Mouse (Mus musculus): ENCODE measurements around the gene Heatr5a. TPM values are rescaled to one million over a fixed set of nuclear protein-coding genes. Genes with fewer than 3 reads are reported as not detected.

Gene Heatr5a
- polyA plus RNA-seq, 1 experiment from 2014 or later: 5.8 TPM

GRCm38 (mm10) chr12:51871446-51872144 lies 99.5 kb downstream of the Heatr5a start:
- Histone ChIP-seq H3K4me1 (no peaks in the 10 kb centered on the region), H3K9me3 (replicated peaks) (no peaks in the 10 kb centered on the region), H3K27ac (replicated peaks) (no peak overlapping the region), H3K27me3 (replicated peaks) (no peaks in the 10 kb centered on the region), H3K4me2 (no peak overlapping the region), H3K4me3 (replicated peaks) (no peak overlapping the region), H3K9ac (replicated peaks) (no peak overlapping the region), H3K36me3 (peaks cover 3% of the 10 kb centered on the region; the same call in 1 of the 2 replicates)
- ATAC-seq (ENCODE audit: low FRiP score): no peak
- 38% methylated on average over 11 of the region's 11 CpGs for WGBS

GRCm38 (mm10) chr12:51869511-51869910 lies 101.6 kb downstream of the Heatr5a start:
- Histone ChIP-seq H3K4me2 (no peak overlapping the region), H3K27ac (replicated peaks) (no peak overlapping the region), H3K27me3 (replicated peaks) (no peaks in the 10 kb centered on the region), H3K9ac (replicated peaks) (no peak overlapping the region), H3K4me1 (peaks cover 11% of the 10 kb centered on the region; the same call in 1 of the 2 replicates), H3K4me3 (replicated peaks) (no peak overlapping the region), H3K9me3 (replicated peaks) (no peaks in the 10 kb centered on the region), H3K36me3 (no peaks in the 10 kb centered on the region)
- no peak for ATAC-seq (ENCODE audit: low FRiP score)
- 77% methylated on average over 3 of the region's 3 CpGs for WGBS

GRCm38 (mm10) chr12:51867076-51867475 lies 104.0 kb downstream of the Heatr5a start:
- H3K27ac ChIP-seq (replicated peaks): no peak overlapping the region
- H3K4me3 ChIP-seq (replicated peaks): no peak overlapping the region
- no peak overlapping the region for H3K4me2 ChIP-seq
- H3K36me3 ChIP-seq: no peaks in the 10 kb centered on the region
- H3K4me1 ChIP-seq: peaks cover 11% of the 10 kb centered on the region; the same call in 1 of the 2 replicates
- no peak for ATAC-seq (ENCODE audit: low FRiP score)
- WGBS: 87% methylated on average over 8 of the region's 8 CpGs
- H3K9ac ChIP-seq (replicated peaks): no peak overlapping the region
- no peaks in the 10 kb centered on the region for H3K27me3 ChIP-seq (replicated peaks)
- no peaks in the 10 kb centered on the region for H3K9me3 ChIP-seq (replicated peaks)

- 67% methylated on average over 13 of the region's 13 CpGs for whole genome bisulfite sequencing
- H3K4me2 ChIP-seq: no peak overlapping the region
- H3K27me3 ChIP-seq (replicated peaks): no peaks in the 10 kb centered on the region
- H3K27ac ChIP-seq (replicated peaks): 0 out of 2 replicates have a peak overlapping the region, but pooled peaks have one; percentile 29
- H3K9ac ChIP-seq (replicated peaks): no peak overlapping the region
- H3K36me3 ChIP-seq: no peaks in the 10 kb centered on the region
- H3K4me3 ChIP-seq (replicated peaks): no peak overlapping the region
- H3K9me3 ChIP-seq (replicated peaks): no peaks in the 10 kb centered on the region
- no peak for ATAC-seq (ENCODE audit: low FRiP score)
- peaks cover 11% of the 10 kb centered on the region; the same call in 1 of the 2 replicates for H3K4me1 ChIP-seq
Observed at GRCm38 (mm10) chr12:51866226-51866910, 104.8 kb downstream of the Heatr5a start.

GRCm38 (mm10) chr12:51865790-51866179 lies 105.3 kb downstream of the Heatr5a start:
- Histone ChIP-seq H3K9ac (replicated peaks) (no peak overlapping the region), H3K4me1 (peaks cover 11% of the 10 kb centered on the region; the same call in 1 of the 2 replicates)

GRCm38 (mm10) chr12:51865061-51865789 lies 105.9 kb downstream of the Heatr5a start:
- Histone ChIP-seq H3K4me3 (replicated peaks) (no peak overlapping the region), H3K4me1 (peaks cover 11% of the 10 kb centered on the region; the same call in 1 of the 2 replicates), H3K9ac (replicated peaks) (no peak overlapping the region), H3K4me2 (no peak overlapping the region), H3K27ac (replicated peaks) (no peak overlapping the region), H3K36me3 (no peaks in the 10 kb centered on the region), H3K27me3 (replicated peaks) (no peaks in the 10 kb centered on the region), H3K9me3 (replicated peaks) (no peaks in the 10 kb centered on the region)
- ATAC-seq (ENCODE audit: low FRiP score): no peak
- 39% methylated on average over 9 of the region's 9 CpGs for WGBS

More at GRCm38 (mm10) chr12:51865790-51866179, 105.3 kb downstream of the Heatr5a start:
- WGBS: 18% methylated on average over 4 of the region's 4 CpGs
- Histone ChIP-seq H3K27me3 (replicated peaks) (no peaks in the 10 kb centered on the region), H3K27ac (replicated peaks) (0 out of 2 replicates have a peak overlapping the region, but pooled peaks have one; percentile 29), H3K9me3 (replicated peaks) (no peaks in the 10 kb centered on the region), H3K4me2 (no peak overlapping the region), H3K36me3 (no peaks in the 10 kb centered on the region), H3K4me3 (replicated peaks) (no peak overlapping the region)
- peak; percentile 69 for ATAC-seq (ENCODE audit: low FRiP score)

- no peak overlapping the region for H3K27ac ChIP-seq (replicated peaks)
- H3K4me1 ChIP-seq: peaks cover 11% of the 10 kb centered on the region; the same call in 1 of the 2 replicates
- no peaks in the 10 kb centered on the region for H3K27me3 ChIP-seq (replicated peaks)
- H3K4me3 ChIP-seq (replicated peaks): no peak overlapping the region
- H3K36me3 ChIP-seq: no peaks in the 10 kb centered on the region
- no peak overlapping the region for H3K4me2 ChIP-seq
- no peaks in the 10 kb centered on the region for H3K9me3 ChIP-seq (replicated peaks)
- WGBS: 93% methylated on average over 14 of the region's 14 CpGs
- no peak overlapping the region for H3K9ac ChIP-seq (replicated peaks)
- ATAC-seq (ENCODE audit: low FRiP score): no peak
Observed at GRCm38 (mm10) chr12:51863116-51864002, 107.8 kb downstream of the Heatr5a start.

- H3K27ac ChIP-seq (replicated peaks): no peak overlapping the region
- H3K9ac ChIP-seq (replicated peaks): no peak overlapping the region
- no peak for ATAC-seq (ENCODE audit: low FRiP score)
- H3K4me1 ChIP-seq: no peaks in the 10 kb centered on the region
- no peak overlapping the region for H3K4me2 ChIP-seq
- WGBS: 68% methylated on average over 12 of the region's 13 CpGs
- H3K9me3 ChIP-seq (replicated peaks): no peaks in the 10 kb centered on the region
- no peaks in the 10 kb centered on the region for H3K27me3 ChIP-seq (replicated peaks)
- no peaks in the 10 kb centered on the region for H3K36me3 ChIP-seq
- H3K4me3 ChIP-seq (replicated peaks): no peak overlapping the region
Observed at GRCm38 (mm10) chr12:51858134-51859028, 112.7 kb downstream of the Heatr5a start.

GRCm38 (mm10) chr12:51856768-51857295 lies 114.3 kb downstream of the Heatr5a start:
- 91% methylated on average over 8 of the region's 8 CpGs for WGBS
- Histone ChIP-seq H3K27me3 (replicated peaks) (no peaks in the 10 kb centered on the region), H3K27ac (replicated peaks) (no peak overlapping the region), H3K4me2 (no peak overlapping the region), H3K36me3 (no peaks in the 10 kb centered on the region), H3K9me3 (replicated peaks) (no peaks in the 10 kb centered on the region), H3K4me1 (no peaks in the 10 kb centered on the region), H3K9ac (replicated peaks) (no peak overlapping the region), H3K4me3 (replicated peaks) (no peak overlapping the region)
- ATAC-seq (ENCODE audit: low FRiP score): no peak

- 92% methylated on average over 2 of the region's 2 CpGs for WGBS
- Histone ChIP-seq H3K9me3 (replicated peaks) (no peaks in the 10 kb centered on the region), H3K4me1 (no peaks in the 10 kb centered on the region), H3K27ac (replicated peaks) (no peak overlapping the region), H3K36me3 (no peaks in the 10 kb centered on the region), H3K4me3 (replicated peaks) (no peak overlapping the region), H3K27me3 (replicated peaks) (no peaks in the 10 kb centered on the region), H3K9ac (replicated peaks) (no peak overlapping the region), H3K4me2 (no peak overlapping the region)
- no peak for ATAC-seq (ENCODE audit: low FRiP score)
Observed at GRCm38 (mm10) chr12:51855872-51856271, 115.2 kb downstream of the Heatr5a start.
